Mouse (Mus musculus): ENCODE data around the gene Chid1. TPM values are rescaled to one million over a fixed set of nuclear protein-coding genes. Genes with fewer than 3 reads are reported as not detected.

Gene Chid1
- polyA plus RNA-seq, 1 experiment: 89.4 TPM

- Histone ChIP-seq H3K36me3 (ENCODE audit: control insufficient read depth, insufficient read depth, low read length) (no peaks in the 10 kb centered on the region), H3K4me3 (ENCODE audit: control insufficient read depth, low read depth, low read length) (no peak overlapping the region), H3K4me1 (ENCODE audit: control insufficient read depth, insufficient read depth, low read length) (no peaks in the 10 kb centered on the region), H3K27me3 (ENCODE audit: control insufficient read depth, insufficient read depth, low read length) (no peaks in the 10 kb centered on the region), H3K27ac (ENCODE audit: control insufficient read depth, insufficient read depth, low read depth, low read length) (no peak overlapping the region)
- TF ChIP-seq POLR2A (IDR thresholded peaks at IDR 0.05; ENCODE audit: control insufficient read depth, low read depth, low read length) (no peak), CTCF (IDR thresholded peaks at IDR 0.05; ENCODE audit: control insufficient read depth, insufficient read depth, insufficient replicate concordance, low read depth, low read length) (no peak)
These were observed 46.9 kb downstream of the Chid1 start for GRCm38 (mm10) chr7:141492738-141493137.

GRCm38 (mm10) chr7:141491151-141491550, 48.5 kb downstream of the Chid1 start:
- TF ChIP-seq CTCF (IDR thresholded peaks at IDR 0.05; ENCODE audit: control insufficient read depth, insufficient read depth, insufficient replicate concordance, low read depth, low read length) (no peak), POLR2A (IDR thresholded peaks at IDR 0.05; ENCODE audit: control insufficient read depth, low read depth, low read length) (no peak)
- Histone ChIP-seq H3K27me3 (ENCODE audit: control insufficient read depth, insufficient read depth, low read length) (no peaks in the 10 kb centered on the region), H3K4me3 (ENCODE audit: control insufficient read depth, low read depth, low read length) (no peak overlapping the region), H3K27ac (ENCODE audit: control insufficient read depth, insufficient read depth, low read depth, low read length) (no peak overlapping the region), H3K4me1 (ENCODE audit: control insufficient read depth, insufficient read depth, low read length) (no peaks in the 10 kb centered on the region), H3K36me3 (ENCODE audit: control insufficient read depth, insufficient read depth, low read length) (no peaks in the 10 kb centered on the region)

DNA sequence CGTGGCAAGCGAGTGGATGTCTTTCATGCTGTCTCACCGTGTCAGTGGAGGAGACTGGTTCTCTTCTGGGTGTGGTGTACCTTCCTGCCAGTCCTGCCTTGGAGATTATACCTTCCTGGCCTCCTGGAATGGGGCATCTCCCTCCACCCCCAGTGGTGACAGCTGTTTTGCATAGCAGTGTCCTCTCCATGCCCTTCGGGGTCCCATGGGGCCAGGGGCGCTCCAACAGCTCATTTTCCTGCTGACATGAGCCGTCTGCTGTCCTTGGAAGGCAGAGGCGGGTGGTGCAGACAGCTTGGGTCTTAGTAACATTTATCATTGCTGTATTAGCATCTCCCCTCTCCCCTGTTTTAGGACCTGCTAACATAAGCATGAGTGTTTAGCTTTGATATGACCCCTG, 52.5 kb downstream of the Chid1 start:
- H3K4me3 ChIP-seq (ENCODE audit: control insufficient read depth, low read depth, low read length): no peak overlapping the region
- no peaks in the 10 kb centered on the region for H3K27me3 ChIP-seq (ENCODE audit: control insufficient read depth, insufficient read depth, low read length)
- H3K36me3 ChIP-seq (ENCODE audit: control insufficient read depth, insufficient read depth, low read length): no peaks in the 10 kb centered on the region
- no peak for TF ChIP-seq POLR2A (IDR thresholded peaks at IDR 0.05; ENCODE audit: control insufficient read depth, low read depth, low read length)
- peaks cover 7% of the 10 kb centered on the region for H3K4me1 ChIP-seq (ENCODE audit: control insufficient read depth, insufficient read depth, low read length)
- H3K27ac ChIP-seq (ENCODE audit: control insufficient read depth, insufficient read depth, low read depth, low read length): no peak overlapping the region

- TF ChIP-seq CTCF (IDR thresholded peaks at IDR 0.05; ENCODE audit: control insufficient read depth, insufficient read depth, insufficient replicate concordance, low read depth, low read length) (no peak), POLR2A (IDR thresholded peaks at IDR 0.05; ENCODE audit: control insufficient read depth, low read depth, low read length) (no peak)
- no peak overlapping the region for H3K27ac ChIP-seq (ENCODE audit: control insufficient read depth, insufficient read depth, low read depth, low read length)
- no peak overlapping the region for H3K4me3 ChIP-seq (ENCODE audit: control insufficient read depth, low read depth, low read length)
- no peaks in the 10 kb centered on the region for H3K36me3 ChIP-seq (ENCODE audit: control insufficient read depth, insufficient read depth, low read length)
- H3K27me3 ChIP-seq (ENCODE audit: control insufficient read depth, insufficient read depth, low read length): no peaks in the 10 kb centered on the region
- H3K4me1 ChIP-seq (ENCODE audit: control insufficient read depth, insufficient read depth, low read length): peaks cover 13% of the 10 kb centered on the region
These were observed 53.4 kb downstream of the Chid1 start for GRCm38 (mm10) chr7:141486239-141486638.

DNA sequence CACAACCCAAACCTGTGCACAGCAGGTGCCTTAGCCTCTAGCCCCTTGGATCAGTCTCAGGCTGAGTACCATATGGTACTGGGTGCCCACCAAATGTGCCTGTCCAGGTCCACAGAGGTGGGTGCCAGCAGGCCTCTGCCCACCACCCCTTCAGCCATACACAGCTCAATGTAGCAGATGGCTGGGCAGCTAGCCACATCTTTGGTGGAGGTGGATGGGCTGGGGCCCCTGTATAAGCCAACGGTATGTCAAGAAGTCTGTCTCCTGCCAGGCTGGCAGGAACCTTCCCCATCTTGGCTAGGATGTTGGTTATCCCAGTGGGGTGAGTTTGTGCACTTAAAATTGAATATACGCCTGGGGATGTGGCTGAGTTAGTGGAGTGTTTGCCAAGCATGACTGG, 54.1 kb downstream of the Chid1 start:
- Histone ChIP-seq H3K27me3 (ENCODE audit: control insufficient read depth, insufficient read depth, low read length) (no peaks in the 10 kb centered on the region), H3K4me1 (ENCODE audit: control insufficient read depth, insufficient read depth, low read length) (peaks cover 16% of the 10 kb centered on the region), H3K36me3 (ENCODE audit: control insufficient read depth, insufficient read depth, low read length) (no peaks in the 10 kb centered on the region), H3K4me3 (ENCODE audit: control insufficient read depth, low read depth, low read length) (no peak overlapping the region), H3K27ac (ENCODE audit: control insufficient read depth, insufficient read depth, low read depth, low read length) (no peak overlapping the region)
- TF ChIP-seq CTCF (IDR thresholded peaks at IDR 0.05; ENCODE audit: control insufficient read depth, insufficient read depth, insufficient replicate concordance, low read depth, low read length): no peak
- no peak for TF ChIP-seq POLR2A (IDR thresholded peaks at IDR 0.05; ENCODE audit: control insufficient read depth, low read depth, low read length)

- Histone ChIP-seq H3K27ac (ENCODE audit: control insufficient read depth, insufficient read depth, low read depth, low read length) (no peak overlapping the region), H3K27me3 (ENCODE audit: control insufficient read depth, insufficient read depth, low read length) (no peaks in the 10 kb centered on the region), H3K4me1 (ENCODE audit: control insufficient read depth, insufficient read depth, low read length) (peaks cover 16% of the 10 kb centered on the region), H3K36me3 (ENCODE audit: control insufficient read depth, insufficient read depth, low read length) (no peaks in the 10 kb centered on the region), H3K4me3 (ENCODE audit: control insufficient read depth, low read depth, low read length) (no peak overlapping the region)
- no peak for TF ChIP-seq CTCF (IDR thresholded peaks at IDR 0.05; ENCODE audit: control insufficient read depth, insufficient read depth, insufficient replicate concordance, low read depth, low read length)
These were observed 54.5 kb downstream of the Chid1 start for GRCm38 (mm10) chr7:141485186-141485585.

GRCm38 (mm10) chr7:141484186-141485120, 55.2 kb downstream of the Chid1 start:
- no peaks in the 10 kb centered on the region for H3K27me3 ChIP-seq (ENCODE audit: control insufficient read depth, insufficient read depth, low read length)
- TF ChIP-seq POLR2A (IDR thresholded peaks at IDR 0.05; ENCODE audit: control insufficient read depth, low read depth, low read length) (no peak), CTCF (IDR thresholded peaks at IDR 0.05; ENCODE audit: control insufficient read depth, insufficient read depth, insufficient replicate concordance, low read depth, low read length) (no peak)
- peaks cover 16% of the 10 kb centered on the region for H3K4me1 ChIP-seq (ENCODE audit: control insufficient read depth, insufficient read depth, low read length)
- H3K27ac ChIP-seq (ENCODE audit: control insufficient read depth, insufficient read depth, low read depth, low read length): no peak overlapping the region
- no peak overlapping the region for H3K4me3 ChIP-seq (ENCODE audit: control insufficient read depth, low read depth, low read length)
- H3K36me3 ChIP-seq (ENCODE audit: control insufficient read depth, insufficient read depth, low read length): no peaks in the 10 kb centered on the region

Data from testis, adult 2 months (tissue).